Mouse (Mus musculus): ENCODE measurements around the gene 3110082I17Rik. TPM values are rescaled to one million over a fixed set of nuclear protein-coding genes. Genes with fewer than 3 reads are reported as not detected.
"Not testable (repeated sequence)": the region's sequence is repeated elsewhere in the genome, so short reads cannot be mapped to it uniquely, and the experiment has no call there.

The 3110082I17Rik gene
- polyA plus RNA-seq, 1 experiment from 2014 or later, result 12.7 TPM

DNA sequence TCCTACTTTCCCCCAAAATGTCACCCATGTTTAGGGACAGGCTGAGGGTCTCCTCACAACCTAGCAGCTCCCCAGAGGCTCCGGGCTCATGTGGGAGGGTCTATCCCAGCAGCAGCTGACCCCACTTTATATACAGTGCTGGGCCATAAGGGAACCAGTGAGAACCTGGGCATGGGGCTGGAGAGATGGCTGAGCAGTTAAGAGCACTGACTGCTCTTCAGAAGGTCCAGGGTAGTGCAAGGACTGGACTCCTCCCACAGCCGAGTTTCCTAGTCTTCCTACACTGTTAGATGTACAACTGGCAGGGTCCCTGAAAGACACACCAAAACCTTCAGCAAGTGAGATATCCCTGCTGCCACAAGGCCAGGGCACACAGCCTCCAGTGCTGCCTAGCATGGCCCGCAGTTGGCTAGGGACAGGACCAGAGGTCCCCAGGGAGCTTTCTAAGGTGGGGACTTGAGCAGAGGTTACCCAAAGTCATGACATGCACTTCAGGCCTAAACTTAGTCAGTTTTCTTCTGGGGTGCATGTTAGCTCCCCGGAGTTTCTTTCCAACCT, 62.9 kb downstream of the 3110082I17Rik start:
- ATAC-seq (ENCODE audit: low FRiP score), result no peak

DNA sequence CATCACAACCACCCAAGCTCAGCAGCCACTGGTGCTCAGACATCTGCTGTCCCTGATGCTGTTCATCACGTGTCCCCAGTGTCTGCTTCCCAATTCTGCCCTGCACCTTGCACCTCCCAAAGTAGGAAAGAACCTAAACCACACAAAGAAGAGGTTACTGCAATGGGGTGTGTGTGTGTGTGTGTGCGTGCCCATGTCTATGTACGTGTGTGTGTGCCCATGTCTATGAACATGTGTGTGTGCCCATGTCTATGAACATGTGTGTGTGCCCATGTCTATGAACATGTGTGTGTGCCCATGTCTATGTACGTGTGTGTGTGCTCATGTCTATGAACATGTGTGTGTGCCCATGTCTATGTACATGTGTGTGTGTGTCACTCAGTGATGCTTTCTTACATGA, 64.8 kb downstream of the 3110082I17Rik start:
- Histone ChIP-seq H3K36me3 (replicated peaks; ENCODE audit: control insufficient read depth, insufficient read depth) (no peaks in the 10 kb centered on the region), H3K9ac (no peak overlapping the region), H3K27me3 (ENCODE audit: control insufficient read depth, insufficient read depth, low read length) (no peaks in the 10 kb centered on the region), H3K4me2 (replicated peaks) (no peak overlapping the region), H3K9me3 (ENCODE audit: control insufficient read depth, low read length) (no peaks in the 10 kb centered on the region), H3K4me1 (replicated peaks; ENCODE audit: control insufficient read depth, insufficient read depth, low read length) (peaks cover 4% of the 10 kb centered on the region; the same call in 1 of the 2 replicates), H3K4me3 (replicated peaks; ENCODE audit: low read length) (no peak overlapping the region), H3K27ac (no peak overlapping the region)
- ATAC-seq (ENCODE audit: low FRiP score) (no peak), DNase-seq (ENCODE audit: low spot score) (no peak)
- 93% methylated on average over 4 of the region's 4 CpGs for WGBS

More for the DNA sequence above, 62.9 kb downstream of the 3110082I17Rik start:
- Histone ChIP-seq H3K4me3 (replicated peaks; ENCODE audit: low read length) (no peak overlapping the region), H3K9ac (no peak overlapping the region), H3K36me3 (replicated peaks; ENCODE audit: control insufficient read depth, insufficient read depth) (no peaks in the 10 kb centered on the region), H3K4me2 (replicated peaks) (no peak overlapping the region), H3K27me3 (ENCODE audit: control insufficient read depth, insufficient read depth, low read length) (no peaks in the 10 kb centered on the region), H3K27ac (no peak overlapping the region), H3K9me3 (ENCODE audit: control insufficient read depth, low read length) (no peaks in the 10 kb centered on the region), H3K4me1 (replicated peaks; ENCODE audit: control insufficient read depth, insufficient read depth, low read length) (no peaks in the 10 kb centered on the region)
- 90% methylated on average over 4 of the region's 4 CpGs for WGBS
- DNase-seq (ENCODE audit: low spot score), result no peak

DNA sequence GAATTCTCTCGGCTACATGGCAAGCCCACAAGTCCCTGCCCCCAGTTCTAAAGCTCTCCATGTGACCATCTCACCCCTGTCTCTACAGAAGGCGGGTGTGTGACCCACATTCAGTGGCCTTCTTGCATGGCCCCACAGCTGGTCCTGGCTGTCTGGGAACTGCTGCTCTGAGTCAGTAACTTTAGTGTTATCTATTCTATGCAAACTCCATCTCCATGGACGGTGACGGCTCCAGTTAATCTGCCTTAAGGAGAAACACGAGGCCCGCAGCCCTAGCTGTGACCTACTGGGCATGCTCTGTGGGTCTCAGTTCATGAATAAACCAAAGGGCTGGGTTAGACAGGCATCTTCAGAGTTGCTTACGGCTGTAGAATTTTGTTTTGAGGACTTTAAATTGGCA, 65.9 kb downstream of the 3110082I17Rik start:
- Histone ChIP-seq H3K4me1 (replicated peaks; ENCODE audit: control insufficient read depth, insufficient read depth, low read length) (peaks cover 8% of the 10 kb centered on the region), H3K4me3 (replicated peaks; ENCODE audit: low read length) (no peak overlapping the region), H3K27me3 (ENCODE audit: control insufficient read depth, insufficient read depth, low read length) (no peaks in the 10 kb centered on the region), H3K9me3 (ENCODE audit: control insufficient read depth, low read length) (no peaks in the 10 kb centered on the region), H3K27ac (no peak overlapping the region), H3K36me3 (replicated peaks; ENCODE audit: control insufficient read depth, insufficient read depth) (no peaks in the 10 kb centered on the region), H3K9ac (no peak overlapping the region), H3K4me2 (replicated peaks) (no peak overlapping the region)
- 64% methylated on average over 7 of the region's 7 CpGs for WGBS
- no peak for ATAC-seq (ENCODE audit: low FRiP score)
- DNase-seq (ENCODE audit: low spot score), result no peak

DNA sequence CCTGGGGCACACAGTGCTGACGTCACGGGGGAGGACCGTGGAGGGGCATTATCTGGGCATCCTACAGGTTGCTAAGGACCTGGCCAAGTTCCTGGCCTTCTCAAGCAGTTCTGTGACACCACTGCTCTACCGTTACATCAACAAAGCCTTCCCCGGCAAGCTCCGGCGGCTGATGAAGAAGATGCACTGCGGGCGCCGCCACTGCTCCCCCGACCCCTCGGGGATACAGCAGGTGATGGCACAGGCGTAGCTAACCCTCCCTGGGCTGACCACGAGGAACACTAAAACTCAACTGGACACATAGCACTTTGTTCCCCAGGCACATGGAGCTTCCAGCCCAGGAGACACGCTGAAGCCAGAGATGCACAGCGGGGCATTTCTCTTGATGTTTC, 67.1 kb downstream of the 3110082I17Rik start:
- Histone ChIP-seq H3K9me3 (ENCODE audit: control insufficient read depth, low read length) (no peaks in the 10 kb centered on the region), H3K36me3 (replicated peaks; ENCODE audit: control insufficient read depth, insufficient read depth) (no peaks in the 10 kb centered on the region), H3K4me3 (replicated peaks; ENCODE audit: low read length) (no peak overlapping the region), H3K4me2 (replicated peaks) (no peak overlapping the region), H3K4me1 (replicated peaks; ENCODE audit: control insufficient read depth, insufficient read depth, low read length) (peaks cover 17% of the 10 kb centered on the region), H3K27ac (no peak overlapping the region), H3K27me3 (ENCODE audit: control insufficient read depth, insufficient read depth, low read length) (no peaks in the 10 kb centered on the region), H3K9ac (no peak overlapping the region)
- ATAC-seq (ENCODE audit: low FRiP score) (no peak), DNase-seq (ENCODE audit: low spot score) (no peak)
- 88% methylated on average over 16 of the region's 16 CpGs for WGBS

DNA sequence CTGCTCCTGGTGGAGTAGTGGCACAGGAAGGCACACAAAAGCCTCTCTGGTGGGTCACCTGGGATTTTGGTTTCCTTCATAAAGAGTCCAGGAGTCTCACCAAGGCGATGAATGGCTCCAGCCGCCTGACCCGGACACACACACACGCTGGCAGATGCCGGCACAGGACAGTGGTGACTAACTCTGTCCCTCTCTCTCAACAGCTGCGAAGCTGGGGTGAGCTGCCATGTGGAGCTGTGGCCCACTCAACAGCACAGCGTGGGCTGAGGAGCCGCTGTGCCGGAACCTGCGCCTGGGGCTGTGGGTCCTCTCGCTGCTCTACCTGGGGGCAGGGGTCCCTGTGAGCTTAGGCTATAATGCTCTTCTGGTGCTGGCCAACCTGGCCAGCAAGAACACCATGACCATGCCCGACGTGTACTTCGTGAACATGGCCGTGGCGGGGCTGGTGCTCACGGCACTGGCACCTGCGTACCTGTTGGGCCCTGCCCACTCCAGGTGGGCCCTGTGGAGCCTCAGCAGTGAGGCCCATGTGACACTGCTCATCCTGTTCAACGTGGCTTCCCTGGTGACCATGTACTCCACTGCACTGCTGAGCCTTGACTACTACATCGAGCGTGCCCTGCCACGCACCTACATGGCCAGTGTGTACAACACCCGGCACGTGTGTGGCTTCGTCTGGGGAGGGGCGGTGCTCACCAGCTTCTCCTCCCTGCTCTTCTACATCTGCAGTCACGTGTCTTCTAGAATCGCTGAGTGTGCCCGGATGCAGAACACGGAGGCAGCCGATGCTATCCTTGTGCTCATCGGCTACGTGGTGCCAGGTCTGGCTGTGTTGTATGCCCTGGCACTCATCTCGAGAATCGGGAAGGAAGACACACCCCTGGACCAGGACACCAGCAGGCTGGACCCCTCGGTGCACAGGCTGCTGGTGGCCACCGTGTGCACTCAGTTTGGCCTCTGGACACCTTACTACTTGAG, 67.8 kb downstream of the 3110082I17Rik start:
- Histone ChIP-seq H3K27me3 (ENCODE audit: control insufficient read depth, insufficient read depth, low read length) (no peaks in the 10 kb centered on the region), H3K4me2 (replicated peaks) (no peak overlapping the region), H3K9me3 (ENCODE audit: control insufficient read depth, low read length) (no peaks in the 10 kb centered on the region), H3K27ac (0 out of 2 replicates have a peak overlapping the region, but pooled peaks have one; percentile 0), H3K4me3 (replicated peaks; ENCODE audit: low read length) (no peak overlapping the region), H3K4me1 (replicated peaks; ENCODE audit: control insufficient read depth, insufficient read depth, low read length) (peaks cover 21% of the 10 kb centered on the region), H3K36me3 (replicated peaks; ENCODE audit: control insufficient read depth, insufficient read depth) (no peaks in the 10 kb centered on the region), H3K9ac (no peak overlapping the region)
- ATAC-seq (ENCODE audit: low FRiP score) (no peak), DNase-seq (ENCODE audit: low spot score) (no peak)
- WGBS, result 93% methylated on average over 37 of the region's 37 CpGs

DNA sequence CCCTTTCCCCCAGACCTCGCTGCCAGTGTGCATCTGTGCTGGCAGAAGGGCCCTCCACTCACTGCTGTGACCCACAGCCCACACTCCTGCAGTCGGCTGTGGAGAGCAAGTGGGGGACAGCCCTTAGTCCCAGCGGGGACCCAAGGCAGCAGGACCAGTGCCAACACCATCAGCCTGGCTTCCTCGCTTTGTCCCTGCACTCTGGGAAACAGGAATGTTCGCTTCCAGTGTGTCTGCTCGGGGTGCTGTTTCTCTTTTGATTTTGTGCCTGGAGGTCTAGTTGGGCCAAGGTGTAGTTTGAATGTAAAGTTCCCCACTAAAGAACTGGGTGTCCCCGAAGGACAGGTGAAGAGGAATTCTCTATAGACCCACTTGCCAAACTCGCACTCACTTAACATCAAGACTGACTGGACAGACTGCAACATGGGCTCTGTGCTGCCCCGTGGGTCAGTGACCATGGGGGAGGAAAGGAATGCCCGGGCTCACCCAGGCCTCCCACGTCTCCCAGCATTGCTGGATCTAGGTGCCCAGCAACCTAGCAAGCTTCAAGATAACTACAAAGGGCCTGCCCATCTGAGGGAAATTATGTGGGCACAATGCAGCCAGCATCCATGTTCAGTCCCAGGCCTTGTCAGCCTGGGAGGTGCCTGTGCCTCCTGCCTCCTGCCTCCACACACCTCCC, 68.9 kb downstream of the 3110082I17Rik start:
- Histone ChIP-seq H3K27ac (peak overlapping the region; percentile 0; the same call in 1 of the 2 replicates), H3K4me3 (replicated peaks; ENCODE audit: low read length) (no peak overlapping the region), H3K9me3 (ENCODE audit: control insufficient read depth, low read length) (no peaks in the 10 kb centered on the region), H3K4me2 (replicated peaks) (no peak overlapping the region), H3K9ac (no peak overlapping the region), H3K27me3 (ENCODE audit: control insufficient read depth, insufficient read depth, low read length) (no peaks in the 10 kb centered on the region), H3K36me3 (replicated peaks; ENCODE audit: control insufficient read depth, insufficient read depth) (no peaks in the 10 kb centered on the region), H3K4me1 (replicated peaks; ENCODE audit: control insufficient read depth, insufficient read depth, low read length) (peaks cover 21% of the 10 kb centered on the region)
- DNase-seq (ENCODE audit: low spot score), result no peak
- WGBS, result 72% methylated on average over 11 of the region's 11 CpGs
- no peak for ATAC-seq (ENCODE audit: low FRiP score)

DNA sequence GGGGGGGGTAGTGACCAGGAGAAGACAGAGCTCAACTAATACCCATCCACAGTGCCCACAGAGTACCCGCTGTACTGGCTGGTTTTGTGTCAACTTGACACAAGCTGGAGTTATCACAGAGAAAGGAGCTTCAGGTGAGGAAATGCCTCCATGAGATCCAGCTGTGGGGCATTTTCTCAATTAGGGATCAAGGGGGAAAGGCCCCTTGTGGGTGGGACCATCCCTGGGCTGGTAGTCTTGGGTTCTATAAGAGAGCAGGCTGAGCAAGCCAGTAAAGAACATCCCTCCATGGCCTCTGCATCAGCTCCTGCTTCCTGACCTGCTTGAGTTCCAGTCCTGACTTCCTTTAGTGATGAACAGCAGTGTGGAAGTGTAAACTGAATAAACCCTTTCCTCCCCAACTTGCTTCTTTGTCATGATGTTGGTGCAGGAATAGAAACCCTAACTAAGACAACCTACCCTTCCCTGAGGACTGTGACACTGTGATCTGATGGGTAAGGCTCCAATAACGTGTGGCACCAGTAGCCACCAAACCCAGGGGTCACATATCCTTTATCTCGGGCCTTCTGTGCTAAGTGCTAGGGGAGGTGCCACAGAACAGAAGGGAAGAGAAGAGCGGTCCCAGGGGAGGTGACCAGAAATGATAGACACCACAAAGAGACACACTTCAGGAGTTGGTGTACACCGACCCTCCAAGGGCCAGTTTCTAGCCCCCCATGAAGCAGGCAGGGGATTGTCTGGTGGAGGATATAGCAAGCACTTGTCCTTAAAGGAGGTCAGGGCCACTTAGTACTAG, 69.8 kb downstream of the 3110082I17Rik start:
- not testable (repeated sequence) for H3K9me3 ChIP-seq (ENCODE audit: control insufficient read depth, low read length); ATAC-seq (ENCODE audit: low FRiP score); H3K4me2 ChIP-seq (replicated peaks); H3K36me3 ChIP-seq (replicated peaks; ENCODE audit: control insufficient read depth, insufficient read depth); H3K27me3 ChIP-seq (ENCODE audit: control insufficient read depth, insufficient read depth, low read length); H3K9ac ChIP-seq; DNase-seq (ENCODE audit: low spot score); H3K4me3 ChIP-seq (replicated peaks; ENCODE audit: low read length); H3K27ac ChIP-seq
- WGBS, result 87% methylated on average over 5 of the region's 5 CpGs
- peaks cover 21% of the 10 kb centered on the region for H3K4me1 ChIP-seq (replicated peaks; ENCODE audit: control insufficient read depth, insufficient read depth, low read length)

DNA sequence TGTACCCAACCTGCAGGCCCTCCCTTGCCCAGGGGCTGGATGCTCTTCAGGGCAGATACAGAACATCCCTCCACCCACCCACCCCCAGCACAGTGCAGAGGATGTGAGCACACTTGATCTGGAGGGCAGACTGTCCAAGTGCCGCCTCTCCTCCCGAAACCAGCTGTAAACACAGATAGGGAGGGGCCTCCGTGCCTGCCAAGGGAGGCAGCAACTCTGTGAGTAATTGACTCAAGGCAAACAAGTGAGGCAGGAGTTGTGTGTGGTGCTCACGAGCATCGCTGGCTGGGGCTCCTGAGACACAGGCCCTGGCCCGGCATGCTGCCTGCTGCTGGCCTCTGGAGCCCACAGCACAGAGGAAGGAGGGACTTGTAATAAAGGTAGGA, 70.7 kb downstream of the 3110082I17Rik start:
- H3K27ac ChIP-seq, result peak overlapping the region; percentile 62
- H3K36me3 ChIP-seq (replicated peaks; ENCODE audit: control insufficient read depth, insufficient read depth), result no peaks in the 10 kb centered on the region
- no peaks in the 10 kb centered on the region for H3K9me3 ChIP-seq (ENCODE audit: control insufficient read depth, low read length)
- no peak overlapping the region for H3K4me3 ChIP-seq (replicated peaks; ENCODE audit: low read length)
- DNase-seq (ENCODE audit: low spot score) (no peak), ATAC-seq (ENCODE audit: low FRiP score) (peak; percentile 49)
- no peak overlapping the region for H3K4me2 ChIP-seq (replicated peaks)
- WGBS, result 54% methylated on average over 6 of the region's 6 CpGs
- H3K27me3 ChIP-seq (ENCODE audit: control insufficient read depth, insufficient read depth, low read length), result no peaks in the 10 kb centered on the region
- H3K4me1 ChIP-seq (replicated peaks; ENCODE audit: control insufficient read depth, insufficient read depth, low read length), result peaks cover 21% of the 10 kb centered on the region
- H3K9ac ChIP-seq, result no peak overlapping the region

All from hindbrain, embryonic 14.5 days (tissue).